Mouse (Mus musculus) ES-E14 (cell line): Measurements from ENCODE around the gene Zfp317.

Experiments
- CHD2 ChIP-seq: IDR thresholded peaks from 2 replicates; pipeline ENCODE4 v1.6.1; 2014; ENCODE audit warnings: mild to moderate bottlenecking, low read depth, low read length, inconsistent platforms
- HCFC1 ChIP-seq: IDR thresholded peaks from 2 replicates; pipeline ENCODE4 v1.6.1; 2012; ENCODE audit warnings: low read length, inconsistent platforms, borderline replicate concordance; ENCODE audit not compliant: insufficient read depth
- MAFK ChIP-seq: IDR thresholded peaks from 2 replicates; pipeline ENCODE4 v1.6.1; 2014; ENCODE audit warnings: mild to moderate bottlenecking, low read depth, low read length, inconsistent platforms; ENCODE audit not compliant: insufficient read depth
- ZC3H11A ChIP-seq: IDR thresholded peaks from 2 replicates; pipeline ENCODE4 v1.6.1; 2012; ENCODE audit warnings: low read depth, mild to moderate bottlenecking, inconsistent platforms, low read length, borderline replicate concordance
- ZNF384 ChIP-seq: IDR thresholded peaks from 2 replicates; pipeline ENCODE4 v1.6.1; 2012; ENCODE audit warnings: low read depth, low read length, inconsistent platforms

DNA sequence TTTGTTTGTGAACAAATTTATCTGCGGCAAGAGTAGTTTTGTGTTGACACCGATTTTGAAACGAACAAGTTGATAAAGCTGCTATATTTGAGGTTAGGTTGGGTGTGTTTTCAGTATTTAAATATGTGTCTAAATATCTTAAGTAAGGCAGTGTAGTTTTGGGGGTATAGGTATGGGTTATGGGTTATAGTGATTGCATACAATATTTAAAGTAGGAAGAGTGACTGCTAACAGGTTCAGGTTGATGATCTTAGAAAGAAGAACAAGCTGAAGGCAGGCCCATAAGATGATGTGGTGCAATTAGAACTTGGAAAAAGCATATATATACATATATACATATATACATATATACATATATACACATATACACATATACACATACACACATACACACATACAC lies 605 bp upstream of the Zfp317 start:
- TF ChIP-seq ZC3H11A = no peak
- TF ChIP-seq HCFC1 = no peak
- TF ChIP-seq CHD2 = no peak
- TF ChIP-seq MAFK = no peak
- no peak for TF ChIP-seq ZNF384
